Mouse (Mus musculus): Measurements from ENCODE around the gene Zmiz1. TPM values are rescaled to one million over a fixed set of nuclear protein-coding genes. Genes with fewer than 3 reads are reported as not detected.
A peak's percentile ranks its signal among the peaks of the same experiment; 100 is the strongest.

Zmiz1 gene
- total RNA-seq, 1 experiment from 2014 or later: 96.9 TPM

DNA sequence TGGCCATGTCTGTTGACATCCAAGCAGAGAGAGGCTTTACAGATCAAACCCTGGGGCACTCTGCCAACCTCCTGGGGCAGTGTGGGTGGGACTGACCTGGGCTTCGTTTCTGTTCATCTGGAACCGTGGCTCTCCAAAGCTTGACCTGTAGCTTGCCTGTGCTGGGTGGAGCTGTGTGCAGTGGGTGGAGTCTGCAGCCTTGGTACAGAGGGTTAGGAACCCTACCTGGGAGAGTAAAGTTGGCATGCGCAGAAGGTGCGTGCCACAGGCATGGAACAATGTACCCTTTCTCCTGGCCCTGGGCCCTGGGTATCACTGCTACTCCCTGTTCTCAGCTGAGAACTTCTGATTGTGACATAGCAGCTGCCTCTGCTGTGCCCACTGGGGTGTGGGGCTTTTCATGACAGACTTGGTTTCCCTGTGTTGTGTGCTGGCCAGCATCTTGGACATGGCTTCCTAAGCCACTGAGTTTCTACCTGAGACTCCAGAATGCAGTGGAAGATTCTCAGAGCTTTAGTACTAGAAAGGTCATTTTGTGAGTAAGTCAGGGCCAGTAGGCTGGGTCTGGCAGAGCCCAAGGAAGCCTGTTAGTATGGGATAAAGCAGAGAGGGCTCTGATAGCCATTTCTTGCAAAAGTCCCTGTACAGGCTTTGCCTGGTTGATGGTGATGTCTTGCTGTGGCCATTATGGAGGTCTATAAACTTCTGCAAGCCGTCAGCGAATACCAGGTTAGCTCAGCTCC lies 30.5 kb downstream of the Zmiz1 start:
- peak; percentile 80 for DNase-seq

DNA sequence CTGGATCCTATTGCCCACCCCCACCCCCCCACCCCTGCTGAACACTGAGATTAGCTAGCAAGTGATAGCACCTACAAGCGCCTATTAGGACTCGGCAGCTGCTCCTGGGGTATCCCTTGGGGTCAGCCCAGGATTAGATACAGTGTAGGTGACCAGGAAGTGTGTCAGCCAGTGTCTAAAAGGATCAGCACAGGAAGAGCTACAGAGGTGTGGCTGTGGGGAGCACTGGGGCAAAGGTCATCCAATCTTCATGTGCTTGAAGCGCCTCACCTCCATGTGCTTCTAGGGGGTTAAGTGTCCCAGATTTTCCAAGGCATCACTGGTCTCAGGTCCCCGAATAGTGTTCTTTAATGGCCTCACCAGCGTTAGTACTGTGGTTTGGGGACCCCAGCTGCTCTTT lies 33.0 kb downstream of the Zmiz1 start:
- no peak for DNase-seq

DNA sequence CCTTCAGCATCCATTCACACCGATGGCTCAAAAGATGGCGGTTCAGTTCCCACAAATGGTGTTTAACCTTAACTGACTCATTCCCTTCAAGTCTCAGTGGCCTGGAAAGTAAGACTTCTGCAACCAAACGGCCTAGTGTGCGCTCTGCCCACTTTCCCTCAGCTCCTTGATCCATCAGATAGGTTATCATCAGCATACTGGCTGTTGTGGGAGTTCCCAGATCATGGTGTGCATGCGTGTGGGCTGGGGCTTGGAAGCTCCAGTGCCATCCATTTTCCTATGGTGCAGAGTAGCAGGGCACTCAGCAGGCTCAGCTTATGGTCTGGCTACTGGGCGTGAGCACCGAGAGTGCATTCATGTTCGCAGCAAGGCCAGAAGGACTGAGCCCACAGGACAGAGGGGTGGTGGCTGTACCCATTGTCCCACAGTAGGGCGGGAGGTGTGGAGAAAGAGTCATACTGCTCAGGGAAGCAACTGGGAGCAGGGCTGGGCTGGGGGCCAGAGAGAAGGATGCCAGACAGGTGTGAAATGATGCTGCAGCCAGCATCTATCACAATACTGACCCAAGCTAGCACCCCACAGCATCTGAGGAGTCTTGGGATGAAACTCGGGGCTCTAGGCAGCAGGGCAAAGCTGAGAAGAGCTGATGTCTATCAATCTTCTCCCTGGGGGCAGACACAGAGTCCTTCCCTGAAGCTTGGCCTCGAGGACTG lies 33.7 kb downstream of the Zmiz1 start:
- no peak for DNase-seq

DNA sequence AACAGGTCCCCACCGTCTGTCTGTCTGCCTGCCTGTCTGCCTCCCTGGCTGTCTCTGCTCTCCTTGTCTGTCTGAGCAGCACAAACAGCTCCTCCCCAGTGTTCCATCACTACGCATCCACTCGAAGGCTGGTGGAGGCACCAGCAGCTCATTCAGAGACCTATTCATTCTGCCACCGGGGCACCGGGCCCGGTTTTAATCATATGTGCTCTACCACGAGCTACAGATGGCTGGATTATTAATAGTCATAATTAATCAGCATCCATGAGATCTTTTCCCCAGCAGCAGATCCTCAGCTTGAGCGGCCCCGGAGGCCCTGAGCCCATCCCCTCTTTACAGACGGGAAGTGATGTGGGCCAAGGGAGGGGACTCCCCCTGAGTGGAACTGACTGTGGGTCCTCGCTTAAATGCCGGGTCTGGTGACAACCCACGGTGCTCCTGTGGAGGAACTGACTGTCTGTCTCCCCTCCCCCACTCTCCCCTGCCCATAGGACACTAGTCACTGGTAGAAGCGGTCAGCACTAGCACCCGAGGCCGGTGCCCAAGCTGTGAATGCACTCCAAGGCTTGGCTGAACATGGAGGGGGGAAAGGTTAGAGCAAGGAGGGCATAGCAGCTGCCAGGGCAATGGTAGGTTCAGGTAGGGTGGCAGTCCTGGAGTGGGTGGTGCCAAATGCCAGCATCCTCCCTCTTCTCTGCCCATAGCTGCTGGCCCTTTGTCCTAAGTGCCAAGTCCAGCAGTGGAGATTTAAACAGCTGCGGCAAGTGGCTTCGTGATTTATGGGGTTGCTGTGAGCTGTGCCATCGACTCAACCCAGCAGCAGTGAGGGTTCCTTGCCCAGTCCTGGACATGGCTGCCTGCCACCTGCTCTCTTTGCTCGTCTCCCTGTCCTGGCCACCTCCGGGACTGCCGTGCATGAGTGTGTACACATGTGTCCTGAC lies 34.6 kb downstream of the Zmiz1 start:
- peak; percentile 57 for DNase-seq

DNA sequence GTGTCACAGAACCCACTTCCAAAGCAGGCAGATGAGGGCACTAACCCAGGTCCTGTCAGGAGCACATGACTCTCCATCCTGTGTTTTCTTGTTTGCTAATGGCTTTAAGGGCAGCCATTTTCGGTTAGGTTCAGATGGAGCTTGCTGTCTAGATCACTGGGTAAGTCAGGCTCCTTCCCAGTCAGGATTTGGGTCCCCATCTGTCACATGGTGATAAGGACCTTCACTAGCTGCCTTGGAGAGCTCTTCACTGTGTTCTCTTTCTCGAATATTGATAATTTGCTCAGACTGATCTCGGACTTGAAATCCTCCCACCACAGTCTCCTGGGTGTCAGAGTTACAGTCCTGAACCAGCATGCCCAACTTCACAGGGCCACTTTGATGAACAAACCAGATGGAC lies 35.8 kb downstream of the Zmiz1 start:
- DNase-seq: no peak

DNA sequence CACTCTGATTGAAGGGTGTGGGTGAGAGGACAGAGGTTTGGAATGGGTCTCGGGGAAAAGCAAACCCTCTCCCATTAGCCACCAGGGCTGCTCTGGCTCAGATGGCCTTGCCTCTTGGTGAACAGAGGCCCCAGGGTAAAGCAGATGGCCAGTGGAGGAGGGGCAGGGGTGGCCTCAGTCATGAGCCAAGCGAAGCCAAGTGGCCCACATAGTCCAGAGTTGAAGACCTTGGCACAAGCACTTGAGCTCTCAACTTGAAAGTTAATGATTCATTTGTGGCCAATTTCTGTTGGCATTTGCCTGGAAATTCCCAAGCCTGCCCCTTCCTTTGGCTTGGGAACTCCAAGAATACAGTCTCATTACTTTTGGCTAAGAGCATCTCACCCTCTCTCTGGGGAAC lies 37.1 kb downstream of the Zmiz1 start:
- DNase-seq: peak; percentile 78

DNA sequence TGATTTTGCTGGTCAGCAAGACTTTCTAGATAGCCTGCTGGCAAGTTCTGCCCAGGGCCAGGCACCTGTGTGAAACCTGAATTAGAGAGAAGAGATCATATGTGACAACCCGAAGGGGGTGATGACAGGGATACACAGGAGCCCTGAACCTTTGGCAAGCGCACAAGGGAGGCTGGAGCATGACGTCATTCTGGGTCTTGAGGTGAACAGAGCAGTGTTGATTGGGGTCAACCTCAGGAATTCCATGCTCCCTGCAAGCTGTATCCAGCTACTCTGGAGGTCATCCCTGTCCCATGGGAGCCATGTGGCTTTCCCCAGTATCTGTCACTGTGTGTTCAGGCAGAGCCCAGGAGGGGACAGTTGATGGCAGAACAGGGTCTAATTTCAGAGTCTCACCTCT lies 38.0 kb downstream of the Zmiz1 start:
- DNase-seq: no peak

DNA sequence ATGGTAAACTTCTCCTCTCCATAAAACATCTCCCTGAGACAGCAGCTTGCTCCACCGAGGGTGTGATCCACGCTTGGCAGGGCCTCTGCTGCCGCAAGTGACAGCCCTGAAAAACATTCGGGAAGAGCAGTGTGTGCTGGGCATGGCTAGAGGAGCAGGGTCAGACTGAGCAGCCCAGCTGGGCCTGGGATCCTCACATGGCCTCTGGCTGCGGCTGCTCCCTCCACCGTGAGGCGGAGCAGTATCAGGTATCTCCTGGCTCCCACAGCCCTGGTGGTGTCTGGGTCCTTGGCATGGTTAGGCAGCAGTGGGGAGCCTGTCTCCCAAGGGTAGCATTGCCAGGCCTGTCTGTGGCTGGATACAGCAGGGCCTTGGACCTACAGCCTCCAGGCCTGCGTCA lies 38.6 kb downstream of the Zmiz1 start:
- peak; percentile 75 for DNase-seq

DNA sequence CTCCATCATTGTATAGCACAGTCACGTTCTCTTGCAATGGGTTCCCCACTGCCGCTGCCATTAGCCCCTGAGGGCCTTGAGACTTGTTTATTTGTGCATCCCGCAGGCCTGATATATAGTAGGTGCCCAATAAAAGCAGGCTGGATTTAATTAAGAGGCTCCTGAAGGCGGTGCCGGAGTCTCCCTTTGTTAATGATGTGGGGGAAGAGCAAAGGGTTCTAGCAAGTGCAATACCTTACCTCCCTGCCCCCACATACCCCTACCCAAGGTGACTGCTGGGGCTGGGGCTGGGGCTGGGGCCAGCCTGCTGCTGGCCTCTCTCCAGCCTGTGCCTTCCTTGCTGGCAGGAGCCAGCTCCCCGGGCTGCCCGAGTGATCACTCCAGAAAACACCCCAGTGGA lies 39.4 kb downstream of the Zmiz1 start:
- DNase-seq: no peak

DNA sequence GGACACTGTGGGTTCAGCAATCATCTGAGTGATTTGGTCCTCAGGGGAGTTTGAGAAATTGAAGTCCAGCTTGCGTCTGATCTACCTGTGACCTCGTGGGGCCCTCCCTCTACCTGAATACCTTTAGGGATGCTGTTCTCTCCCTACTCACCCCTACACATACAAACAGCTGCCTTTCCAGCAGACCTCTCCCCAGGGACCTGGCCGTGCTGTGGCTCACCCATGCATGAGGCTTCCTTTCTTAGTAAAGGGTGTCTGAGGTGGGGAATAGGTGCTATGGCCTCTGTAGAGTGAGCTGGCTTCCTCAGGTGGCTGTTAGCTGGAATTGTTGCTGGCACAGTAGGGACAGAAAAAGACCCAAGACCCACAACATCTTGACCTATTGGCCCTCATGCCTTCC lies 40.5 kb downstream of the Zmiz1 start:
- DNase-seq: no peak

DNA sequence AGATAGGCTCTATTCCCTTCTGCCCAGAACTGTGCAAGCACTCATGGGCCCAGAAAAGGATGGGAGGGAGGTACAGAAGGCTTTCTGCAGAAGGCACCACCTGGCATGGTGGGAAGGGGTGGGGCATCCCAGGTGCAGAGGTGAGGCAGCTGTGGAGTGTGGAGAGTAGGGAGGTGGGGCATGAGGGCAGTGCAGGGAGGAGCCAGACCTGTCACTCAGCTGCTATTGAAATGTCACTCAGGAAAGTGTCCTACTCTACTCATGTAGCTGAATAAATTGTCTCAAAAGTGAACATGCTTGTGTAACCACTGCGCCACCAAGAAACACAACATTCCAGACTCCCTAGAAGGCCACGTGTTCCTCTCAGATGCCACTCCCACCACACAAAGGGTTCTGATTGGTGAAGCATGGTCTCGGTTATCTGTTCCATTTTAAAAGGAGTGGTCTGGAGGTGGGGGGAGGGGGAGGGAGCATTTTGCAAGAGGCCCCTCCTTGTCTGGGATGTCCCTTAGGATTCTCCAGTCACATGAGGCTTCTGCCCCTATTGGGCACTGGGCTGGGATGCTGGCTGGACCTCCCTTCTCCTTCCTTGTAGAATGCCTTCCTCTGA lies 41.6 kb downstream of the Zmiz1 start:
- DNase-seq: no peak

DNA sequence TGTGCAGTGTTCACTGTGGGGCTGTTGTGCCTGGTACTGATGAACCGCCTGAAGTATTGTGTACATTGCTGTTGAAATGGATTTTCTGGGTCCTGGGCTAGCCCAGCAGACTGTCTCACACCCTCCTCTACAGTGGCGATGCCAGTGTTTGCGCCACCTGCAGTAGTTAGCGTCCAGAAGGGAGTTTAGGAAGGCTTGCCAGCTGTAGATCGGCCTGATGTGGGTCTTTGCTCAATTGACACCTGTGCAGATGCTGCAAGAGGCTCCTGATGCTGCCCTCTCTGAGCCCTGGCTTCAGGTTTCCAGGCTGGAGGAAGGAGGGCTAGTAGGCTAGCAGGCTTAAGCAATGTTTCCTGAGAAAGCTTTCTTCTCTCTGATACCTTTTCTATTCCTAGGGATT lies 42.5 kb downstream of the Zmiz1 start:
- DNase-seq: no peak

DNA sequence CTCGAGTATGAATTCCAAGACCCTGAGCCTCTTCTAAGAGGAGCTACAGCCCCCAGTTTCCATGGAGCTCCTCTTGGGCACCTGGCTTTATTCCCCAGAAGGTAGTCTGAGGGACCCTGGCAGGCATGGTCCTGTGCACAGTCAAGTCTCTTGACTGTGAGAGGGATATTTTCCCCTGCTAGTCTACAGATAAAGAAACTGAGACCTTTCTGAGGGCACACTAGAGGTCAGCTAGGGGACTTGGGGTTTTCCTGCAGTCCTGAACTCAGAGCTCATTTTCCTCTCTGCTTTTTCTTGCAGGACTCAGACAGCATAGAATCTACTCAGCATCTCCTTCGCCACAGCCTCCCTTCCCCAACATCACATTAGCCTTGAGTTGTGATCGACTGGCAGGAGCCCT lies 43.4 kb downstream of the Zmiz1 start:
- no peak for DNase-seq

DNA sequence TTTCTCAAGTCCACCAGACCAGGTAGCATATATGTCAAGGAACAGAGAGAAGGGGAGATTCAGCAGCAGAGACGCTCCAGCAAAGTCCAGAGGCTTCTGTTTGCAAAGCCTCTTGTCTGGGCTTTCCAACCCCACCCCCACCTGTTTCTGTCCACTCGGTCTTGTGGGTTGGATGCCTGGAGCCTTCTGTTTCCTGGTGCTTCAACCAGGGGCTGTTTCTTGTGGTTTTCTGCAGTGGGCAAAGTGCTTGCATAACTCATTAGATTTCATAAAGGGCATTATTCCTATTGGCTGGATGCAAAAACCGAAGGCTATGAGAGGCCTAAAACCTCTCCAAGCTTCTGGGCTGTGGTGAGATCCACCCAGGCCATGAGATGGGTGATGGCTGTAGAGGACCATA lies 45.3 kb downstream of the Zmiz1 start:
- no peak for DNase-seq

DNA sequence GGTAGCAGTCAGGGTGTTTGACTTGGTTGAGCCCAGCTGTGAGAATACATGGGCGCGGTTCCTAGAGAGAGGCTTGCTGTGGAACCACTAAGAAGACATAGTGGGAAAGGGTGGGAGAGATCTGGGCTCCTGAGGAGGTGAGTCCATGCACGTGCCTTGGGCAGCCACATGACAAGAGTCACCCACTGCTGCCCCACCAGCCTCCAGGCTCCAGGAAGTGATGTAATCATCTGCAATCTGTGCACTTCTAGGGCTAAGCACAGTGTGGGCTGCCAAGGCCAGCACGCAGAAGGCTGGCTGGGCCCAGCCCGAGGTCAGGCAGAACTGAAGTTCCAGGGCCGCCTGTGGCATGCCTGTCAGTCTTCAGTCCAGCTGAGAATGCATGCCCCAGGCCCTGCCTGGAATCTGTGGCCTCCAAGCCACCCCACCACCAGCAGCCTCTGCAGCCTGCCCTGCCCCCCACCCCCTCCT lies 46.3 kb downstream of the Zmiz1 start:
- peak; percentile 89 for DNase-seq

DNA sequence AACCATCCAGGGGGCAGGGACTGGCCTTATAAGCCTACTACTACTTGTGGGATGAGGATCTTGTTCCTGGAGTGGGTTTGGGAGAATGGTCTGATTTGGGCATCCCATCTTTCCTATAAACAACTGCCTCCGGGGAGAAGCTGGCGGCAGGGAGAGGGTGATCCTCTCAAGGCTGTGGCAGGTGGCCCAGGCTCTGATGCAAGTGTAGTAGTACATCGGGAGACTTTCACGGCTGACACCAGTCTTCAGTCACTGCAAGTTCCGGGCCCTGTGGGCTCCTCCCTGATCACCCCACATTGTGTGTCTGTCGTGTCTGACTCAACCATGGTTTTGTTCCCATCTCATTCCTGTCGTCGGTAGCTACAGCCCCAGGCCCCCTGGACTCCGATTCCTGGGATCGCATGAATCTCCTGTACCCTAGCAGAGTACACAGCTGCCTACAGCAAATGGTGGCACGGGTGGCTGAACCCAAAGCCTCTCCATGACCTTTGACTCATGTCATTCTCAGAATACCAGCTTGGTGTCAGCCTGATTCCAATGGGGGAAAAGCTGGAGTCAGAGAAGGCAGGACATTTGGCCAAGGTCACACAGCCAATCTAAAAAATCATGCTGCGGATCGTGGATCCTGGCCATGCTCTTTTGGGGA lies 49.2 kb downstream of the Zmiz1 start:
- DNase-seq: peak; percentile 87

DNA sequence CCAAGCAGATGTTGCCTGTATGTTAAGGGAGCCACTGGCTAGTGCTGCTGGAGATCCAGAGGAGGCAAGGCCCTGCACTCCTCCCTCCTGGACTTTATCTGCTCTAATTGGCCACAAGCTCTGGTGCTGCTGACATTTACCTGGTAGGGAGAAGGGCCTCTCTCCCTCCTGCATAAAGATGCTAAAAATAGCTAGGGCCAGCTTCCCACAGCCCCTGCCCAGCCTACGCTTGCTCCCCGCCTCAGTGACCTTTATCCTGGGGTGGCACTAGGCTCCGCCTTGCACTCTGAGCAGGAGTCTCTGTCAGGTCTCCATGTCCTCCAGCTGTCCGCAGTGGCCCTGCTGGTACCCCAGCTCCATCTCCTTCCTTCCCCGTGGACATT lies 49.8 kb downstream of the Zmiz1 start:
- DNase-seq: no peak

DNA sequence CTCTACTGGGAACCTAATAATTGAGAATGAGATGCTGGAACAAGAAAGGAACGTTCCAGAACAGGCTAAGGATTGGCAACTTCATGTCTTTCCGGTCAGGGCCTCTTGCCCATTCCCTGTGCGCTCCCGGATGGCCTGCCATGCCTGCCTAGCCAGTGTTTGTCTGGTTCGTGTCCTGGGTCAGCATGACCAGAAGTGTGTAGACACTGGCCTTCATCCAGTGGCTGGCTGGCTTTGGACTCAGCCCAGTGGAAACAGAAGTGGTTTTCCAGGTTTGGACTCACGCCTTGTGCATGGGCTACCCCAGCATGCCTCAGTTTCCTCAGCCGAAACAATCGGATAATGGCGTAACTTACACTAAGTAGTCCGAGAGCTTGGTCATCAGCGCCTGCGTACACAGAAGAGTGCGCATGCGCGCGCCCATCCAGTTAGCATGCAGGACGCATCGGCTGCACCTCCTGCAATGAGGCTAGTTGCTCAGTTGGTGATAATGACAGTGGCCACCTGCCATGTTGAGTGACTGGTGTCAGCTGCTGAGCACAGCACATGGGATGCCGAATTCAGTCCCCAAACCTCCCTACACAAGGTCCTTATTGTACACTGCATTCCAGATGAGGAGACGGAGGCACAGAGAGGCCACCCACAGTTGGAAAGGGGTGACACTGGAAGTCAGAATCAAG lies 50.6 kb downstream of the Zmiz1 start:
- peak; percentile 6 for DNase-seq

DNA sequence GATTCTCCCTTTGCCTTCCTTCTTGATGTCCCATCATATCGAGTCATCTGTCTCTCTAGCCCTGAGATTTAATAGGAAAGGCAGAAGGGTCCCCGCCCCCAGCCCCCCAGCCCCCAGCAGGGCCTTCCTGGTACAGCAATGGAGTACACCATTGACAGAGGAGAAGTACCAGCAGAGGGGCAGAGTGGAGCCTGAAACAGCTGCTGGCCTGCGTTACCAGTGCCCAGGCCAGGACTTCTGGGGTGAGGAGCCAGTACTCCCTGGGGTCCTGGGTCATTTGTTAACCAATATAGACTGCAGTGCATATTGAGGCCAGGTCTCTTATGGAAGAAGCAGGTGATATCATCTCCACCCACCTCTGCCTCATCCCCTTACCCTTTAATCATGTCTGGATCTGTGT lies 51.4 kb downstream of the Zmiz1 start:
- no peak for DNase-seq

DNA sequence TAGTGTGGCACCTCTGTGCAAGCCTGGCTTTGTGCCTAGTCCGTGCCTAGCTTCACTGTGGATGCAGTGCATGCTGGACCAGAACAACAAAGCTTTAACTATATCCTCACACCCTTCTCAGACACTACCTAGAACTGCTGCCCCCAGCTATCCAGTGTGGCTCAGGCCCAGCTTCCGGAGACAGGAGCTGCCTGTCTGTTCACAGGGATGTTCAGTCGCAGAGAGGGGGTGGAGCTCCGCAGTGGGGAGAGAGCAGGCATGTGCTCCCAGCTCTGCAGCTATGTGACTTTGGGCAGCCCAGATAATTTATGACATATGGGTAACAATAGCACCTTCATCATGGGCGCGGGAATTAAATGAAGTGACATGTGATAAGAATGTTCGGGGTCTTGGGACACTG lies 52.0 kb downstream of the Zmiz1 start:
- DNase-seq: no peak

DNA sequence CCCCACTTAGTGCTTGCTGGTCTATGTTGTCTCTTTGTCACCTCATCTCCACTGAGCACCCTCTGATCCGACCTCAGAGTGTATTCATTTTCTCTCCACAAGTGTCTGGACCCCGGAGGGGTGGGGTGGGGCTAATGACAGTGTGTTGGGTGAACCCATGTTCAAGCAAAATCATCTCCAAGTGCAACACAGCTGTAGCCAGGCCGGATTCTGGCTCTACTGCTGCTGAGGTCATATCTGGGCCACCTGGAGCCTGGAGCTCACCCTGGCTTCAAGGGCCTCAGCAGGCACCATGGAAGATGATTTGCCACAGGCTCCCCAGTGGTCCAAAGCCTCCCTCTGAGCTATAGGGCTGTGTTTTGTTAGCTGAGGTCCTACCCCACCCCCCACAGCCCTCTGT lies 52.6 kb downstream of the Zmiz1 start:
- peak; percentile 6 for DNase-seq

Data from adrenal gland, postnatal 14 days (tissue).